Mouse (Mus musculus): ENCODE measurements at regions not wholly inside any gene's neighbourhood (a gene's known extent, or its start where the extent isn't known, plus 50 kb on each side); places are given as distances from the start of the nearest gene placed in this dataset.

DNA sequence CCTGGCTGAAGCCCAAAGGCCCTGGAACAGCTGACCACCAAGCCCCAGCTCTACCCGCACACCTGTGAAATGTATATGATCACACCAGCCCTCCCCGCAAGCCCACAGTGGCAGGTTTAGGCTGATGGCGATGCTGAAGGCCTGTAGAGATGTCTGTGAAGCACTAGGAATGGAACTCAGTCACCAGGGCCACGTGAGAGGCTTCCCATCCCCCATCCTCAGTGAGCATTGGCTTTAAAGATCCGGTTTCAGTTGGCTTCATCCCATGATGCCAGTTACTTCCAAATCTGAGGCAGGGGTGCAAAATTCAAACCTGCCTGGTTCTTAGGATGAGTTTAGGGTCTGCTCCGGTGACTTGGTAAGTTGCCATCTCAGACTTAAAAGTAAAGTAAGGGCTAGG lies 91.9 kb downstream of the Rpl14 start:
- TF ChIP-seq MAX (IDR thresholded peaks at IDR 0.05; ENCODE audit: low read depth): no peak
- TF ChIP-seq POLR2A (IDR thresholded peaks at IDR 0.05; ENCODE audit: insufficient read length, low read depth): no peak
- no peak for TF ChIP-seq USF1 (IDR thresholded peaks at IDR 0.05; ENCODE audit: low read depth)
- TF ChIP-seq TCF12 (IDR thresholded peaks at IDR 0.05; ENCODE audit: insufficient read depth, poor library complexity, severe bottlenecking): no peak
- TF ChIP-seq POLR2AphosphoS2 (IDR thresholded peaks at IDR 0.05; ENCODE audit: insufficient read length, low read depth): no peak
- TF ChIP-seq CEBPB (IDR thresholded peaks at IDR 0.05; ENCODE audit: insufficient read depth, poor library complexity, severe bottlenecking): no peak
- no peak for TF ChIP-seq SRF (IDR thresholded peaks at IDR 0.05; ENCODE audit: control insufficient read depth, insufficient read length, low read depth)
- no peak for TF ChIP-seq TCF3 (IDR thresholded peaks at IDR 0.05; ENCODE audit: insufficient read length, low read depth)
- no peak for TF ChIP-seq MYOG (IDR thresholded peaks at IDR 0.05; ENCODE audit: control insufficient read depth in 1 of 3, insufficient read depth in 1 of 3, insufficient read length in 2 of 3, low read depth in 2 of 3)
- TF ChIP-seq REST (IDR thresholded peaks at IDR 0.05; ENCODE audit: insufficient read depth, insufficient read length): no peak
- TF ChIP-seq E2F4 (IDR thresholded peaks at IDR 0.05; ENCODE audit: insufficient read depth): no peak
- TF ChIP-seq MYOD1 (IDR thresholded peaks at IDR 0.05; ENCODE audit: control insufficient read depth in 1 of 3, insufficient read length in 2 of 3, low read depth in 2 of 3): no peak
